Mouse (Mus musculus) lung, postnatal 36 days (tissue): ENCODE measurements around the gene Brap.
"Not testable (repeated sequence)": the region's sequence is repeated elsewhere in the genome, so short reads cannot be mapped to it uniquely, and the experiment has no call there.

ENCODE experiments used
- DNase-seq: peaks from one replicate; pipeline ENCODE4 v3.0.0; 2022; ENCODE audit warnings: mixed read lengths

The Brap gene

GRCm38 (mm10) chr5:121682250-121682649 is 21.9 kb downstream of the Brap start:
- DNase-seq: no peak

GRCm38 (mm10) chr5:121685495-121685894 is 25.1 kb downstream of the Brap start:
- peak; percentile 15 for DNase-seq

GRCm38 (mm10) chr5:121686113-121686898 is 25.9 kb downstream of the Brap start:
- DNase-seq: no peak

- peak; percentile 64 for DNase-seq
Measured at GRCm38 (mm10) chr5:121690482-121691211, 30.3 kb downstream of the Brap start.

GRCm38 (mm10) chr5:121691436-121691835 is 31.1 kb downstream of the Brap start:
- not testable (repeated sequence) for DNase-seq

- no peak for DNase-seq
Measured at GRCm38 (mm10) chr5:121692897-121693296, 32.5 kb downstream of the Brap start.

GRCm38 (mm10) chr5:121696761-121697160 is 36.4 kb downstream of the Brap start:
- no peak for DNase-seq

GRCm38 (mm10) chr5:121699891-121700290 is 39.5 kb downstream of the Brap start:
- DNase-seq: no peak

GRCm38 (mm10) chr5:121700496-121700895 is 40.1 kb downstream of the Brap start:
- no peak for DNase-seq

- no peak for DNase-seq
Measured at GRCm38 (mm10) chr5:121701111-121701769, 40.9 kb downstream of the Brap start.

GRCm38 (mm10) chr5:121703341-121703740 is 43.0 kb downstream of the Brap start:
- DNase-seq: no peak

GRCm38 (mm10) chr5:121704512-121705248 is 44.3 kb downstream of the Brap start:
- no peak for DNase-seq

GRCm38 (mm10) chr5:121710402-121710801 is 50.0 kb downstream of the Brap start:
- DNase-seq: no peak

- peak; percentile 48 for DNase-seq
Measured at GRCm38 (mm10) chr5:121710851-121711173, 50.4 kb downstream of the Brap start.

GRCm38 (mm10) chr5:121711174-121711927 is 51.0 kb downstream of the Brap start, which contains the start of gene Atxn2:
Atxn2 (plus strand) TSS chr5:121711337.
- peak; percentile 81 for DNase-seq

GRCm38 (mm10) chr5:121711928-121712231 is 51.5 kb downstream of the Brap start:
- DNase-seq: no peak

GRCm38 (mm10) chr5:121712232-121712933 is 52.0 kb downstream of the Brap start:
- peak; percentile 21 for DNase-seq

GRCm38 (mm10) chr5:121712934-121713538 is 52.7 kb downstream of the Brap start:
- DNase-seq: peak; percentile 56

GRCm38 (mm10) chr5:121714331-121714730 is 54.0 kb downstream of the Brap start:
- no peak for DNase-seq

- DNase-seq: no peak
Measured at GRCm38 (mm10) chr5:121714928-121715327, 54.6 kb downstream of the Brap start.

GRCm38 (mm10) chr5:121718462-121718861 is 58.1 kb downstream of the Brap start:
- DNase-seq: no peak
